Mouse (Mus musculus): ENCODE results near the gene Alg14.

The Alg14 gene

DNA sequence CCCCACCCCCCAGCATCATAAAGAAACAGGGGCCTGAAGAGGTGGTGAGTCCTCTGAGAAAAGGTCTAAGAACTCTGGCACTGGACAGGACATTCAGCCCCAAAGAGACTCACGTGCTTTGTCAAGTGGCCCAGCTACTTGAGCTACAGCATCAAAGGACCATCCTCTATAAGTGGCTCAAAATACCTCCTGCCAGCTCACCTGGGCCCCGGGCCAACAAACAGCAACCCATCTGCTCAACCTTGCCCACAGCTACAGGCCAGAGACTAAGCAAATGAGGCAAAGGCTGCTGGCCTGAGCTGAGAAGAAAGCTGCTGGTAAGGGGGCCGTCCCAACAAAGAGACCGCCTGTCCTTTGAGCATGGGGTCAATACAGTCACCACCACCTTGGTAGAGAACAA lies 14.0 kb upstream of the Alg14 start:
- DNase-seq (ENCODE audit: low read depth, low spot score), result no peak

DNA sequence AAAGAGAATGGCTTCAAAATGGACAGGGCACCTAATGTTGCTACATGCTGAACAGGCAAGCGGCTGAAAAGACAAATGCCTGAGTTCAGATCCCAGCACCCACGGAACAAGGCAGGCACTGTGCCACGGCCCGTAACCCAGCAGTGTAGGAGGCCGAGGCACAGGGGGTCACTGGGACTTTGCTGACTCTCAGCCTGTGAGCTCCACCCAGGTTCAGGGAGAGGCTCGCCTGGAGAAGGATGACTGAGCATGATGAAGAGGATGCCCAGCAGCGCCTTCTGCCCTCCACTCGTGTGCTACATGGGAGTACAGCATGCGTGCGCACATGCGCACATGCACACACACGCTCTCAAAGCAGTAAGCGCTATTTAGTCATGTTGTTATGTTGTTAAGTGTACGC lies 11.9 kb upstream of the Alg14 start:
- no peak for DNase-seq (ENCODE audit: low read depth, low spot score)

DNA sequence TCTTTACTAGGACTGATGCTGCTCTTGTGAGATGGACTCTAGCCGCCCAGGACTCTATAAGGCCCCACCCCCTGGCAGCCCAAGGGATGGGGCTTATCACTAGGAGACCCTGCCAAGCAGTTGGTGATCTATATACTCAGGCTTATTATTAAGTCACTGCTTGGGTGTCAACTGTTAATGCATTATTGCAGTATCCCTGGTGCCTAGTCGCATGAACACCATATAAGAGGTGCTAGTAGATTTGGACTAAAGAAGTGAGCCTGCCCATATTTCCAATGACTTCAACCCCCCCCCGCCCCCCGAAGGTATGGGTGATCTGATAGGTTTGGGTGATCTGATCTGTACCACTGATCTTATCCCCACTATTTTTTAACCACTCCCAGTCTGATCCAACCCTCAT lies 8.6 kb upstream of the Alg14 start, which contains the start of gene Tmem56:
Gene Tmem56 (minus strand): TSS at position 101 of the 400 bp plus-strand sequence.
- no peak for DNase-seq (ENCODE audit: low read depth, low spot score)

DNA sequence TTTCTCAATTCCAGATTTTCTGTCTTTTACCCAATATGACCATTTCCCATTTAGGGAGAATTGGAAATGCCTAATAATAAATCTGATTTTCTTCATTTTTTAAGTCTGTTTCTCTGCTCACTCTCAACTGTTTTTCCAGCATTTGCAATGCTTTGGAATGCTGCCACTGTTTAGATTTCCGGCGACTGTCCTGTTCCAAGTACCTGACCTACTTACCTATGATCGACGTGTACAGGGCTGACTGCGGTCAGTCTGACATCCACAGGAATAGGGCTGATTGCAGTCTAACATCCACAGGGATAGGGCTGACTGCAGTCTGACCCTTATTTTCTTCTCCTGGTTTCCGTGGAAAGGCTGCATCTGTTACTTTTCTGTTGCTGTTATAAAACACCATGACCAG lies 6.4 kb upstream of the Alg14 start:
- no peak for DNase-seq (ENCODE audit: low read depth, low spot score)

DNA sequence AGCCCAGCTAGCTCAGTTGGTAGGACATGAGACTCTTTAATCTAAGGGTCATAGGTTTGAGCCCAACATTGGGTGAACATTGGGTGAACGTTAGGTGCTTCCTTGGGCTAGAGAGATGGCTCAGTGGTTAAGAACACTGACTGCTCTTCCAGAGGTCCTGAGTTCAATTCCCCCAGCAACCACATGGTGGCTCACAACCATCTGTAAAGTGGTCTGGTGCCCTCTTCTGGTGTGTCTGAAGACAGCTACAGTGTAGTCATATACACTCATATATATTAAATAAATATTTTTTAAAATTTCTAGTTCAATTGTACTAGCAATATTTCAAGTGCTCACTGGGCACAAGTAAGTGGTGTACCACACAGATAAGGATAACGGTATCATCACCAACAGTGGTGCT lies 4.4 kb upstream of the Alg14 start:
- DNase-seq (ENCODE audit: low read depth, low spot score), result no peak

DNA sequence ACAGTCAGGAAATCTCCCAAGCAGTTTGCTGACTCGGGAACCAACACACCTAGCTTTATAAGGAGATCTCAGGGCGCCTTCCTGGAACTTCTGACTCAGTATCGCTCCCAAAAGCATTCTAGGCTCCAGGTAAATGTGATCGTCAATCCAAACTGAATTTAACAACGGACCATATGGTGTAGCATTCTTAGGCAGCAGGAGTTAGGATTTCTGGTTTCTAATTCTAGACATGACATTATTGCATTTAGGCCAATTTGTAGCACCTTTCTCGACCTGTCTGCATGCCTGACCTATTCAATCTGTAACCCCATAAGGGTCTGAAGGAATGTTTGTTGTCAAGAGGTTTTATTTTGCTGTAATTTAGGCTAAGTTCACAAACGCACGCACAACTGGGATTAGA lies 892 bp upstream of the Alg14 start:
- no peak for DNase-seq (ENCODE audit: low read depth, low spot score)

DNA sequence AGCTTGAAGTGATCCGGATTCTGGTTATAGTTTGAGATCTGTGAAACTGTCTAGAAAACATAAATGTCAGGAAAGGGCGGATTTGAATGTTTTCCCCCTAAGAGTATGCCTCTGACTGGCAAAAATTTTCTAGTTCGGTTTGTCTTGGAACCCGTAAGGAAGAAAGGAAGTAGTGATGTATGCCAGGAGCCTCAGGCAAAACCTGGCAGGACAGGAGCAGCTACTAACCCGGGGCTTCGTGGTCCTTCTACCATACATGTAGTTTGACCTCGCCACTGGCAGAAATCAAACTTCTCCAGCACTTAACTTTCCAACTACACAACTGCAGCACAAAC lies 381 bp upstream of the Alg14 start:
- DNase-seq (ENCODE audit: low read depth, low spot score), result no peak

DNA sequence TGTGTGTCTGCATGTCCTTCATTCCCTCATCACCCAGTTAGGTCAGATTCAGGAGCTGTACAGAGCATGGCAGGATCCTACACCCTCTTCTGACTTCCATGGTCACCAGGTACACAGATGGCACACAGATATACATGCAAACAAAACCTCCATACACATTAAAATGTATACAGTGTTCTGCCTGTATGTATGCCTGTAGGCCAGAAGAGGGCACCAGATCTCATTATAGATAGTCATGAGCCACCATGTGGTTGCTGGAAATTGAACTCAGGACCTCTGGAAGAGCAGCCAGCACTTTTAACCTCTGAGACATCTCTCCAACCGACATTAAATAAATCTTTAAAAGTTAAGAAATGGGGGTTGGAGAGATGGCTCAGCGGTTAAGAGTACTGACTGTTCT lies 2.6 kb downstream of the Alg14 start:
- no peak for DNase-seq (ENCODE audit: low read depth, low spot score)

DNA sequence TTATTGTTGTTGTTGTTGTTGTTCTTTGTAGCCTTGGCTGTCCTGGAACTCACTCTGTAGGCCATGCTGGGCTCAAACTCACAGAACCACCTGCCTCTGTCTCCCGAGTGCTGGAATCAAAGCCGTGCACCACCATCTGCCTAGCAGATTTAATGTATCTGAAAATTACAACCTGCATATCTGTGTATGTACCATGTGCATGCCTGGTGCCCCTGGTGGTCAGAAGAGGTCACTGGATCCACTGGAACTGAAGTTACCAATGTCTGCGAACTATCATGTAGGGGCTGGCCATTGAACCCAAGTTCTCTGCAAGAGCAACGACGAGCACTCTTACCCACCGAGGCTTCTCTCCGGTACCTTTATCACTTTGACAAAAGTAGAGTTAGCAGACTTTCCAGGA lies 15.1 kb downstream of the Alg14 start:
- DNase-seq (ENCODE audit: low read depth, low spot score), result no peak

DNA sequence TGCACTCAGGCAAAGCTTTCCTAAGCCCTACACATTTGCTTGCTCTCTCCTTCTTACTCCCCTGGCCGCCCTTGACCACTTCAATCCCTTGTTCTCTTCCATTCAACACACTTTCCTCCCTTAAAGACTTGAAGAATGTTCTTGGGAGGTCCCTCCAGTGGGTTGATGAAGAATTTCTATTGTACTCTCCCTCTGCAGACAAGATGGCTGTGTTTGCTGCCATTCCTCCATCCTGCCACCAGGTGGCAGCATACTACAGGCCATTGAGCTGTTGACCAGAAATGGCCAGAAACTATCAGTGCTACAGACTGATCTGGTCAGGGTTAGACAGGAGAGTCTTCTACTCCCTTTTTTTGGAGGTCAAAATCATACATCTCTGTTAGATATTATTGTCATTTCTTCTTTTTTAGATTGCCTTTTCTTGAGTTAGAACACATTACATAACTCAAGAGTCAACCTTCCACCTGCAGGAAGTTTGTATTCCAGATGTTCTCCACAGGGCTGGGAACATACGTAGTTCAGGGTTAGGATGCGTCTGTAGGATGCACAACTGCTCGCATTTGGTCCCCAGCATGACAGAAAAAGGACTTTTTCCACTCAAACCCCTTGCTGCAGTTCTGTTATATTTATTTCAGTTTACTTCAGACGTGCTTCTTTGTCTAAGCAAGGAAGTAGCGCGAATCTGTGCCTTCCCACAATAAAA lies 16.1 kb downstream of the Alg14 start:
- peak; percentile 62 for DNase-seq (ENCODE audit: low read depth, low spot score)

DNA sequence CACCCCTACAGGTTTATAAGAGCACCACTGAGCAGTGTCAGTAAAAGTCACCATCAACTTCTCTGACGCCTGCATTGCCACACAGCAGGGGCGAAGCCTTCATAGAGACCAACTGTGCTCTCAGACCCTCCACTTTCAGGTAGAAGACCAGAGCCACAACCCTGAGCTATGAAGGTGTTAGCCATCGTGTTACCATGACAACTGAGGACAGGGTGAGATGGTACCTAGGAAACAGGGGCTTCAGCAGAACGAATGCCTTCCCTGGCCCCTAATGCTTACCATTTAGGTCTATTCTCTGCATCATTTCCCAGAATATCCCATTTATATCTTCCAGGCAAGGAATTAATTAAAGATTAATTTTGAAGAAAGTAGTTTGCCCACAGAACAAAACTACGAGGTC lies 17.4 kb downstream of the Alg14 start:
- no peak for DNase-seq (ENCODE audit: low read depth, low spot score)

DNA sequence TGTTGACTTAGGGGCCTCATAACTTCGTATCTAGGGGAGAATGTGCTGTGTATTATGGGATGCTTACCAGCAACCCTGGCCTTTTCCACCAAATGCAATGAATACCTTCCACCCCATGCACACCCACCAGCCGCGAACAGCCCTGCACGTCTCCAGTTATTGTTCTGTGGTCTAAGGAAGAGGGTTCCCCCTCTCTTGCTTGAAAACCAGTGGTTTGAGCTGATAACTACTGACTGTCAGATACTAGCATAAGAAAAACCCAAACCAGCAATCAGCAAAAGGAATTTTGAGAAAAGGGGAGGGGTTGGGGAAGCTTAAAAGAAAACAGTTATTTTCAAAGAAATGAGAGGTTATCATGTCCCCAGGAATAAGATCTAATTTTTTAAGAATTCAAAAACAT lies 17.9 kb downstream of the Alg14 start:
- no peak for DNase-seq (ENCODE audit: low read depth, low spot score)

DNA sequence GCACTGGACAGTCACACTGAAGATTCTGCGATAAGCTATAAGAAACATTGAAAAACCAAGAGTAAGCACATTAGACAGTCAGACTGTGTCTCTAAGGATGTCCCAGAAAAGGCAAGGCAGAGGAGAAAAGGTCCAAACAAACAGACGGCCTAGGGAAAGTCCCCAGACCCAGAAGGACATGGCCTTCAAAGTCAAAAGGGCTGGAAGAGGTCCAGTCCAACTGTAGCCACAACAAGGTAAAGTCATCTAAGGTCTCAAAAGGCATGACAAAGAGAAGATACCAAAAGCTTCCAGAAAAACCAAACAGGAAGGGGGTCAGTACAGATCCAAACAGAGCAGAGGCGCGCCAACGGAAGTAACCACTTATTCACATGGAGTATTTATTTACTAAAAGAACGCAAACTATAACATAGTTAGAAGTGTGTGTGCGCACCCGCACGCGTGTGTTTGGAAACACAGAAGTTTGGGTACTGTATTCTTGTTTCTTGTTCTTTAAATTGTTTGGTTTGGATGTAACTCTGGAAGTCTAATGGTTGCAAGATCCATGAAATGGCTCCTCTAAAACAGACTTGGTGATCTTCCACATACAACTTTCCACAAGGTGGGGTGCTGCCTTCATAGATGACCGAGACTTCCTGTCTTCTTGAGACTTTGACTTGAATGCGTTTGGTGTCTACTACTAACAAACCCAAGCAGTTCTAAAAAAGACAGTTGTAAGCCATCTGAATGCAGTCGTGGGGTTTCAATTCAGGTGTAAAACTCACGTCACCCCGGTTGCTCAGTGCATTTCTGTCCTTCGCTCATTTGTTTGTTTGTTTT lies 18.5 kb downstream of the Alg14 start:
- DNase-seq (ENCODE audit: low read depth, low spot score), result no peak

DNA sequence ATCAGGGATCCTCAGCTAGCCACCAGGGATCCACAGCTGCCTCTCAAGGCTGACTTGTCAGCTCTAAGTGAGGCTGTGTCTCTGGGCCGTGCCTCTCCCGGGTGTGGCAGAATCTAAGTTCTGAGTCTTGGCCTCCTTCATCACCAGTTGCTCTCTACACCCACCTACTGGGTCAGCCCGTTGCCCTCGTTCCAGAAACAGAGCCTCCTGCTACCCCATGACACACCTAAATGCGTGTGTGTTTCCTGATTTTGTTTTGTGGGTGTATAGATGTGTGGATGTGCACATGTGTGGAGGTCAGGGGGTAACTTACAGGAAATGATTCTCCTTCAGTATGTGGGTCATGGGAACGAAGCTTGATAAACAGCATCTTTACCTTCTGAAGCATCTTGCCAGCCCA lies 20.9 kb downstream of the Alg14 start:
- DNase-seq (ENCODE audit: low read depth, low spot score), result no peak

DNA sequence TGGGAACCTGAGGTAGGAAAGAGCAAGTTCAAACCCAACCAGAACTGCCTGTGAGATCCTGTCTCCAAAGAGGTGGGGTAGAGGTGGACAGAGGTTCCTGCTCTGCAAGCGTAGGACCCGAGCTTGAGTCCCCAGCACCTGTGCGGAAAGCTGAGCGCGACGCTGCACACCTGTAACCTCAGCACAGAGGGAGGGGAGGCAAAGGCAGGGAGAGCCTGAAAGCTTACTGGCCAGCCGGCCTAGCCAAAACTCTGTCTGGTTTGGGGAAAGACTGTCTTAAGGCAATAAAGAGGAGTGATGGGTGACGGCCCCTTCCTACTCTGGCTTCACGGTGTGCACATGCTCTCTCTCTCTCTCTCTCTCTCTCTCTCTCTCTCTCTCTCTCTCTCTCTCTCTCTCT lies 21.4 kb downstream of the Alg14 start:
- DNase-seq (ENCODE audit: low read depth, low spot score), result no peak

DNA sequence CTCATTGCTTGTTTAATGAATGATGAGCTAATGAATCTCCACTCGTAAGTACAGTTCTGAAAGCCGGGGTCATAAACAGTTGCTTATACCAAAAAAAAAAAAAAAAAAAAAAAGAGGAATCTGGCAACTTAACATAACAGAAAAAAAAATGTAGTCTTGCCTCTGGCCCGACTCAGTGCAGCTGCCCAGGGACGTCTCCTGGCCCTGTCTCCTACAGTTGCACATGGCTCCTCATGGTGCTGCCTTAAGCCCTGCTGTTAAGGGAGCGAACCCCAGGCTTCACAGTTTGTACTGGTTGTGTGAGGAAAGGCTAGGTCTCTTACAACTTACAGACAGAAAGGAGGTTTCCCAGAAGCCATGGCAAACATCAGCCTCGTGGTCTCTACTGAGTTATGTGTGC lies 22.6 kb downstream of the Alg14 start:
- no peak for DNase-seq (ENCODE audit: low read depth, low spot score)

DNA sequence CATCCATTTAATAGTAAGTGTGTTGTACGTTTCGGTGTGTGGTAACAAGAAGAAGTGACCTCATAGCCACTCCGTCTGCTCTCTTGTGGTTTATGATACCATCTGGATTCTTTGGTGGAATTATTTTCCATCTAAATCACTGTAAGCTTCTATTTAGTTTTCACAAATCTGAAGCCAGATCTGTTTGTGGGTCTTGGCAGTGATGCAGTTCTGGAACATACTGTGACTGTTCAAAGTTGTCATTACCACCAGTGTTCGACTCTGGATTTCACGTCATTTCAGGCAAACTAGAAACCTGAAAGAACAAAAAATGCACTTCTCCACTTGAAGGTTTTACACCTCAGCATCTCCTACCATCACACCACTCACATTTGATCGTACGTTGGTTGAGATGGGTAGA lies 23.9 kb downstream of the Alg14 start:
- no peak for DNase-seq (ENCODE audit: low read depth, low spot score)

DNA sequence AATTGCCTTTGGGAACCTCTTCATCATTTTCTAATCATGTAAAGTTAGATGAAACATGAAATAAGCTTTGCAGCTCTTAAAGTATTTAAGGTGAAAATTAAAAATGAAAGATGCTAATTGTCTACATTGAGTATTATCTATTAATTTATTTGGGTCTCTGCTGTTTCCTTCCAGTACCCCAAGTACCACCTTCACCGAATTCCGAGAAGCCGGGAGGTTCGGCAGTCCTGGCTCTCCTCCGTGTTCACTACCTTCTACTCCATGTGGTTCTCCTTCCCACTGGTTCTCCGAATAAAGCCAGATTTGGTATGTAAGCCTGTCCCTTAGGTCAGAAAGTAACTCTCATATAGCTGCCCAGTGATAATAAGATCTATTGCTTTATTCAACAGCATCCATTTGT lies 28.3 kb downstream of the Alg14 start:
- no peak for DNase-seq (ENCODE audit: low read depth, low spot score)

DNA sequence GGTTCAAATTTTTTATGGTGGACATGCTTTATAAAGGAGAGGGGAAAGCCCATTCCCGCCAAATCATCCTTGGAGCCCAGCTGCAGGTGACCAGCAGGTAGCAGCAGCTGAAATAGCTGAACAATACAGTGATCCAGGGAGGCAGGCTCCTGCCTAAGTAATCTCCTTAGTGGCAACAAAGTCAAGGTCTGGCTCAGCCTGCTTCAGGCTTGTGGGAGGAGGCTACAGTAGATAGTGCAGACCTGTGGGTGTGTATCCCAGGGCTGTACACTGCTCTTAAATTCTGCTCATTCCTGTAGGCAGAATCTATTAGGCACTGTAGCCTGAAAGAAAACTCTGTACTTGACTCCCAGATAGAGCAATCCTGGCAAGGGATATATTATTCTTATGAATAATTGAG lies 29.3 kb downstream of the Alg14 start:
- DNase-seq (ENCODE audit: low read depth, low spot score), result no peak

DNA sequence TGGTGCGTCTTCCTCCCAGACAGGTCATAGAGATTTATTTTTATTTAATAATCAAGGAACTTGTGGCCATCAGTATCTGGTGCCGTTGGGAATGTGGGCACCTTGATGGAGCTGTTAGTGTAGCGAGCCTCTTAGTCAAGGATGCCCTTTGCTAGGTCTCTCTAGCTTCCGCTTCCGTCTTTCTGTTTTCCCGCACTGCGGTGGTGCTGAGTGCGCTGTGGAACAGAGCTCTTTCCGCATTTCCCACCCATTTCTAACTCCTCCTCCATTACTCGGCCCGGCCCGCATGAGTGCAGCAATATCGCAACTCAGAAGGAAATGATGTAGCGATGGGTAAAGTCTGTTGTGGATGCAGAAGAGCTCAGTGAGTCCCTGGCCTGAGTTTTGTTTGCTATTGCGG lies 31.8 kb downstream of the Alg14 start:
- no peak for DNase-seq (ENCODE audit: low read depth, low spot score)

DNA sequence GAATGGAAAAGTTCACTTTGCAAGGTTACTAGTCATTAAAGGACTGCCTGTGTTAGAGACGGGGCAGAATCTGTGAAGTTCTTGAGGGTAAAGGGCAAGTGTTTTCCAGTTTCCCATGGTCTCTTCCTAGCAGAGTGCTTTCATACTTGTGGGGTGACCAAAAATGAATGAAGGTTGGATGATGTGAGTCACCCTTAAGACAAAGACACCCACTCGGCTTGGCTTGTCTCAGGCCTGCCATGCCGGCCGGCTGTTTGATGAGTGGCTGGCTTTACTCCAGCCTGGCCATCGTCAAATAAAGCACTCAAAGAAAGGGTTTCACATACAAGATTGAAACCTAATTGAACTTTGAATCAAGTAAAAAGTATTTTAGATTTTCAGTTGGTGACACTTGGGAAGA lies 35.8 kb downstream of the Alg14 start:
- DNase-seq (ENCODE audit: low read depth, low spot score), result no peak

DNA sequence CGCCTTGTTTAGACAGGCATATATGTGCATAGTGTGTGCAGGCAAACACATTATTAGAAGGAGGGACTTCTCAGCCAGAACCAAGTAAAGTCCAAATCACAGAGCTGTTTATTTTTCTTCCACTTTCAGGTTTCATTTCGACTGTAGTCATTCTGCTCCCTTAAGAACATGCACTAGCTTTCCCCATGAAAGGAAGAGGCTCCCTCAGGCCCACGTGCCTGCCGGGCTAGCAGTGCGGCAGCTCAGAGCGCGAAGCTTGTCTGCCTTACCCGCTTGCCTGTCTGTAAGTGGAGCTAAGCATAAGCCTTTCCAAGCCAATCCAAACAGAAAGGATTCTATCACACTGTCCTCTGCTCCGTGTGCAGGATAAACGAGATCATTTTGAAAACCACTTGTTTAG lies 38.1 kb downstream of the Alg14 start:
- DNase-seq (ENCODE audit: low read depth, low spot score), result no peak

DNA sequence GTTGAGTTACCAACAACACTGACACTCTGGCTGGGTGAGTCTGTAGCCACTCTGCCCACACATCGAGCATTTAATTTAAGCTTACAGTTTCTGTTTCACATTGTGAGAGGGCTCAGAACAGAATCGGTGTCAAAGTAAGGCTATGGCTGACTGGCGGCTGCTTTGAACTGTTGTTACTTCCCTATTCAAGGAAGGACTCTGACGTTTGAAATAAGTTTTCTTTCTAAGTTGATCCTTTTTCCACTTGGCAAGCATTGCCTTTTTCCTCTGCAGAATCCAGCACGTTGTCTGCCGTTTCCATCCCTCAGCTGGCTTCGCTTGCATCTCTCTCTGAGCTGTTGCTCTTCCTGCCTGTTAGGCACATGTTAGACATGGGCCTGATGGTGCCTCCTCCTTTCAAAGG lies 38.7 kb downstream of the Alg14 start:
- no peak for DNase-seq (ENCODE audit: low read depth, low spot score)

All from retina, adult 2 months (tissue).